Mouse (Mus musculus): Measurements from ENCODE around the gene Scn5a. TPM values are rescaled to one million over a fixed set of nuclear protein-coding genes. Genes with fewer than 3 reads are reported as not detected.

Gene Scn5a
- not detected in 4 replicates for total RNA-seq (2023; ENCODE audit: inconsistent age)

GRCm38 (mm10) chr9:119578636-119579438, at the start of gene Scn5a:
Gene Scn5a (minus strand): TSS chr9:119579016.

GRCm38 (mm10) chr9:119444738-119445429, 133.9 kb downstream of the Scn5a start, which contains the start of gene Exog:
Gene Exog (plus strand): TSS chr9:119444943.

Other genes with a start within 250 kb of the Scn5a start
- 50.2 to 67.8 TPM (median 52.1 TPM) in 4 replicates for gene Acaa1a, start 239.3 kb downstream of the Scn5a start, total RNA-seq (2023; ENCODE audit: inconsistent age)
- gene Myd88, start 237.6 kb downstream of the Scn5a start, total RNA-seq (2023; ENCODE audit: inconsistent age), result 28.2 to 31.9 TPM (median 29.8 TPM) in 4 replicates
- gene Xylb, start 221.6 kb downstream of the Scn5a start, total RNA-seq (2023; ENCODE audit: inconsistent age), result 1.2 to 3.2 TPM (median 1.7 TPM) in 4 replicates
- not detected in 4 replicates for gene Slc22a14, start 213.5 kb downstream of the Scn5a start, total RNA-seq (2023; ENCODE audit: inconsistent age)
- gene Acvr2b, start 176.9 kb downstream of the Scn5a start, total RNA-seq (2023; ENCODE audit: inconsistent age), result 0.42 to 0.45 TPM in 2 of 4 replicates, not detected in the others
- 7.1 to 9.0 TPM (median 7.5 TPM) in 4 replicates for gene Exog, start 134.1 kb downstream of the Scn5a start, total RNA-seq (2023; ENCODE audit: inconsistent age)
- gene Scn10a, start 140.3 kb upstream of the Scn5a start, total RNA-seq (2023; ENCODE audit: inconsistent age), result not detected in 4 replicates
- not detected in 4 replicates for gene Scn11a, start 246.4 kb upstream of the Scn5a start, total RNA-seq (2023; ENCODE audit: inconsistent age)